Mouse (Mus musculus) C2C12 (cell line): ENCODE results near the gene Def8. TPM values are rescaled to one million over a fixed set of nuclear protein-coding genes. Genes with fewer than 3 reads are reported as not detected.

ENCODE experiments used
- H3K27me3 ChIP-seq: one replicate; pipeline ENCODE4 v1.6.1; 2011; ENCODE audit not compliant: control insufficient read depth, insufficient read depth, insufficient read length
- H3K36me3 ChIP-seq: one replicate; pipeline ENCODE4 v1.6.1; 2011; ENCODE audit not compliant: control insufficient read depth, insufficient read depth
- H3K4me3 ChIP-seq: one replicate; pipeline ENCODE4 v1.5.1; 2011; ENCODE audit warnings: mild to moderate bottlenecking, control low read depth; ENCODE audit not compliant: poor library complexity, insufficient read depth, severe bottlenecking
- H3K79me2 ChIP-seq: one replicate; pipeline ENCODE4 v1.6.1; 2011; ENCODE audit not compliant: control insufficient read depth, insufficient read depth
- H3K79me3 ChIP-seq: one replicate; pipeline ENCODE4 v1.6.1; 2011; ENCODE audit warnings: low read depth, control low read depth
- H3ac ChIP-seq: one replicate; pipeline ENCODE3; 2011; ENCODE audit warnings: low read depth; ENCODE audit not compliant: control insufficient read depth, insufficient read length
- CEBPB ChIP-seq: IDR thresholded peaks from one replicate; pipeline ENCODE4 v1.6.1; 2011; ENCODE audit warnings: low read depth, mild to moderate bottlenecking, control low read depth, moderate library complexity
- CTCF ChIP-seq: IDR thresholded peaks from one replicate; pipeline ENCODE4 v1.5.1; 2011; ENCODE audit not compliant: control insufficient read depth, insufficient read depth, insufficient read length
- FOSL1 ChIP-seq: IDR thresholded peaks from one replicate; pipeline ENCODE4 v1.8.0; 2011; ENCODE audit warnings: mild to moderate bottlenecking, low read length; ENCODE audit not compliant: poor library complexity, insufficient read depth, severe bottlenecking
- MAX ChIP-seq: IDR thresholded peaks from one replicate; pipeline ENCODE4 v1.6.1; 2011; ENCODE audit warnings: mild to moderate bottlenecking, control low read depth
- MYOD1 ChIP-seq: IDR thresholded peaks from one replicate; pipeline ENCODE4 v1.6.1; 2011; ENCODE audit warnings: low read depth; ENCODE audit not compliant: control insufficient read depth, insufficient read length
- MYOG ChIP-seq: IDR thresholded peaks from one replicate; pipeline ENCODE4 v1.6.1; 2011; ENCODE audit not compliant: control insufficient read depth, insufficient read length; ENCODE audit errors: extremely low read depth
- USF1 ChIP-seq: IDR thresholded peaks from one replicate; pipeline ENCODE4 v1.6.1; 2011; ENCODE audit warnings: low read depth, mild to moderate bottlenecking, control low read depth, moderate library complexity
- polyA plus RNA-seq: library from polyadenylated mRNA; unstranded; fragments of >200 nt; fragmentation: generic; extraction: Trizol; gene quantifications from one replicate; pipeline ENCODE4 v1.2.1, GENCODE M21; 2012; ENCODE audit warnings: missing spikeins

Gene Def8
- polyA plus RNA-seq, 1 experiment, result 23.9 TPM

GRCm38 (mm10) chr8:123384883-123385540, 38.3 kb upstream of the Def8 start:
- no peak for TF ChIP-seq FOSL1
- no peak for TF ChIP-seq MYOG
- TF ChIP-seq CTCF, result peak; percentile 25
- H3ac ChIP-seq, result no peak overlapping the region
- no peaks in the 10 kb centered on the region for H3K27me3 ChIP-seq
- peaks cover 81% of the 10 kb centered on the region for H3K36me3 ChIP-seq
- H3K79me3 ChIP-seq, result peaks cover 10% of the 10 kb centered on the region
- H3K4me3 ChIP-seq, result no peak overlapping the region
- H3K79me2 ChIP-seq, result peaks cover 19% of the 10 kb centered on the region

GRCm38 (mm10) chr8:123387041-123387440, 36.3 kb upstream of the Def8 start:
- H3K27me3 ChIP-seq, result no peaks in the 10 kb centered on the region
- H3K79me3 ChIP-seq, result no peaks in the 10 kb centered on the region
- no peaks in the 10 kb centered on the region for H3K79me2 ChIP-seq
- H3ac ChIP-seq, result no peak overlapping the region
- H3K4me3 ChIP-seq, result no peak overlapping the region
- peaks cover 94% of the 10 kb centered on the region for H3K36me3 ChIP-seq
- TF ChIP-seq MYOD1 (no peak), USF1 (no peak), MAX (no peak)

GRCm38 (mm10) chr8:123387801-123388200, 35.5 kb upstream of the Def8 start:
- H3K4me3 ChIP-seq, result no peak overlapping the region
- H3K36me3 ChIP-seq, result peaks cover 95% of the 10 kb centered on the region
- no peaks in the 10 kb centered on the region for H3K79me3 ChIP-seq
- no peaks in the 10 kb centered on the region for H3K27me3 ChIP-seq
- no peak overlapping the region for H3ac ChIP-seq
- no peaks in the 10 kb centered on the region for H3K79me2 ChIP-seq
- TF ChIP-seq CEBPB (no peak), USF1 (no peak), MAX (no peak), FOSL1 (no peak), CTCF (no peak), MYOG (no peak), MYOD1 (no peak)

- H3K79me3 ChIP-seq, result no peaks in the 10 kb centered on the region
- no peaks in the 10 kb centered on the region for H3K27me3 ChIP-seq
- H3ac ChIP-seq, result no peak overlapping the region
- no peaks in the 10 kb centered on the region for H3K79me2 ChIP-seq
- TF ChIP-seq USF1, result no peak
- TF ChIP-seq FOSL1, result no peak
- TF ChIP-seq CTCF, result no peak
- no peak for TF ChIP-seq CEBPB
- no peak for TF ChIP-seq MYOD1
- no peak for TF ChIP-seq MYOG
- TF ChIP-seq MAX, result no peak
- no peak overlapping the region for H3K4me3 ChIP-seq
- peaks cover 96% of the 10 kb centered on the region for H3K36me3 ChIP-seq
Measured at GRCm38 (mm10) chr8:123389026-123389425, 34.3 kb upstream of the Def8 start.

- H3ac ChIP-seq, result no peak overlapping the region
- H3K79me3 ChIP-seq, result no peaks in the 10 kb centered on the region
- no peaks in the 10 kb centered on the region for H3K27me3 ChIP-seq
- no peak overlapping the region for H3K4me3 ChIP-seq
- H3K79me2 ChIP-seq, result no peaks in the 10 kb centered on the region
- TF ChIP-seq MYOD1, result no peak
- TF ChIP-seq USF1, result no peak
- TF ChIP-seq MAX, result no peak
- TF ChIP-seq FOSL1, result no peak
- TF ChIP-seq CEBPB, result no peak
- TF ChIP-seq CTCF, result no peak
- TF ChIP-seq MYOG, result no peak
- H3K36me3 ChIP-seq, result peaks cover 81% of the 10 kb centered on the region
Measured at GRCm38 (mm10) chr8:123398308-123398707, 25.0 kb upstream of the Def8 start.

GRCm38 (mm10) chr8:123401936-123402335, 21.4 kb upstream of the Def8 start:
- Histone ChIP-seq H3ac (no peak overlapping the region), H3K79me2 (no peaks in the 10 kb centered on the region), H3K4me3 (no peak overlapping the region), H3K79me3 (no peaks in the 10 kb centered on the region), H3K27me3 (no peaks in the 10 kb centered on the region), H3K36me3 (peaks cover 55% of the 10 kb centered on the region)
- TF ChIP-seq MYOG, result no peak
- TF ChIP-seq MYOD1, result no peak
- TF ChIP-seq CEBPB, result no peak
